Mouse (Mus musculus) embryonic fibroblast, embryonic 13.5 days (primary cell): ENCODE data around the gene Mrm2. TPM values are rescaled to one million over a fixed set of nuclear protein-coding genes. Genes with fewer than 3 reads are reported as not detected.
A peak's percentile ranks its signal among the peaks of the same experiment; 100 is the strongest.

ENCODE experiments used
- H3K27ac ChIP-seq: 2 replicates; pipeline ENCODE4 v1.5.1; 2012; ENCODE audit warnings: low read length, control low read depth, inconsistent platforms; ENCODE audit not compliant: insufficient read depth
- H3K4me1 ChIP-seq: 2 replicates; pipeline ENCODE4 v1.6.1; 2011; ENCODE audit warnings: low read length; ENCODE audit not compliant: control insufficient read depth, insufficient read depth
- H3K4me3 ChIP-seq: 2 replicates; pipeline ENCODE4 v1.5.1; 2011; ENCODE audit warnings: mild to moderate bottlenecking, control low read depth, low read length; ENCODE audit not compliant: insufficient read depth
- CTCF ChIP-seq: IDR thresholded peaks from 2 replicates; pipeline ENCODE4 v1.5.1; 2011; ENCODE audit warnings: mild to moderate bottlenecking, control low read depth, low read length, moderate library complexity, borderline replicate concordance; ENCODE audit not compliant: insufficient read depth
- POLR2A ChIP-seq: IDR thresholded peaks from 2 replicates; pipeline ENCODE4 v1.6.1; 2011; ENCODE audit warnings: low read depth, mild to moderate bottlenecking, control low read depth, low read length, moderate library complexity
- polyA plus RNA-seq: library from polyadenylated mRNA; stranded (reverse); fragments of >200 nt; gene quantifications from 2 replicates; pipeline ENCODE4 v1.2.4, GENCODE M21; 2011; ENCODE audit warnings: low read depth; ENCODE audit not compliant: missing spikeins, insufficient read length

Mrm2 gene
- polyA plus RNA-seq, result 5.1 and 8.3 TPM in 2 replicates

DNA sequence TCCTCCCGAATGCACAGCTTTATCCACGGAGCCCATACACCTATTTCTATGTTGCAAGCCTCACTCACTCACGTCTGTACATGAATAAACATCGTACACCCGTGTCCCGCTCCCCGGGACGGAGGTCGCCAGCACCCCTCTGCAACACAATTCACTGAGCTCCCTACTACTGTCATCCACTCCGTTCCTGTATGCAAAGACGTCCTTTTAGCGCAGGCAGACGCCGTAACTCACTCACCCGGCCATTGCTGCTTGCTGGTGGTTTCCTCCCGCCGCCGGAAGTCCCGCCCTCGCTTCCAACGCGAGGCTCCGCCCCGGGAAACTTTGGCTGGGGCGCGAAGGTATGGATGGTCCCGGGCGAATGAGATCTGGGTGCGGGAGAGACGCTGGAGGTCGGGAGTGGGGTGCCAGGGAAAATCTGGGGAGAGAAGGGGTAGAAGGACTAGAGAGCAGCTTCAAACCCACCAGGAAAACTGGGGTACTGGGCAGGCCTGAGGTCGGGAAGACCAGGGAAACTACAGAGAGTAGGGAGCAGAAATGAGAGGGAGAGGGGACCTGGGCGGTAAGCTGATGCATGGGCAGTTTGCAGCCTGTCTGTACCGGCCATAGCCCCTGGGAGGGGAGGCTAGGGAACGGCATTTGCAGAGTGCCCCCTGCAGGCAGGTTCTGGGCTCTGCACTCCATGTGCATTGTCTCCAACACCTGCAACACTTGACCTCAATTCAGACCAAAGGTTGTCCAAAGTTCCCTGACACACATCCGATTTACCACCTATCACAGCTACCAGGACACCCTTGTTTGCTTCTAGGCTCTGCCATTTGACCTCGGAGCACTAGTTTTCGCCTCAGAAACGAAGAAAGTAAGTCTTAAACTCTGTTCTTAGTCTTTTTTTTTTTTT is at the start of gene Mrm2:
TSS of gene Mrm2 (minus strand) at position 284 of the 898 bp plus-strand sequence.
- Histone ChIP-seq H3K4me1 (0 out of 2 replicates have a peak, but pooled peaks cover 2% of the 10 kb centered on the region), H3K4me3 (peak within 1 kb of the TSS; percentile 68), H3K27ac (peak within 1 kb of the TSS; percentile 19; the same call in 1 of the 2 replicates)
- TF ChIP-seq CTCF (peak; percentile 75), POLR2A (peak; percentile 94)

DNA sequence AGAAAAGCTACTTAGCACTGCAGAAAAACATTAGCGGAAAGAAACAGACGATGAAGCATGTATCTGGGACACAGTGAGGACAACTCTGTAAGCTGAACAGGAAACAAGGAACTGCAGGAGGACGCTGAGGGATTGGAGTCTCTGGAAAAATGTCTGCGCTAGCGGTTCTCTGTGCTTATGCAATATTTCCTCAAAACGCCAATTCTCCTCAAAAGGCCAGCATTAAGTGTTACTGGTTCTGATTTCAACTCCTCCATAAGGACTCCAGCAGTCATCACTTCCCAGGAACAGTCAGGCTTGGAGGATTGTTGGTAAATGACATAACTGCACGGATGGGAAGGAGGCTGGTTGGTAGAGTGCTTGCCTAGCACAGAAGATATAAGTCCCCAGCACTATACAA is 49.5 kb upstream of the Mrm2 start:
- TF ChIP-seq CTCF, result no peak
- TF ChIP-seq POLR2A, result no peak
- Histone ChIP-seq H3K4me3 (no peak overlapping the region), H3K4me1 (peaks cover 10% of the 10 kb centered on the region; the same call in 1 of the 2 replicates), H3K27ac (no peak overlapping the region)

DNA sequence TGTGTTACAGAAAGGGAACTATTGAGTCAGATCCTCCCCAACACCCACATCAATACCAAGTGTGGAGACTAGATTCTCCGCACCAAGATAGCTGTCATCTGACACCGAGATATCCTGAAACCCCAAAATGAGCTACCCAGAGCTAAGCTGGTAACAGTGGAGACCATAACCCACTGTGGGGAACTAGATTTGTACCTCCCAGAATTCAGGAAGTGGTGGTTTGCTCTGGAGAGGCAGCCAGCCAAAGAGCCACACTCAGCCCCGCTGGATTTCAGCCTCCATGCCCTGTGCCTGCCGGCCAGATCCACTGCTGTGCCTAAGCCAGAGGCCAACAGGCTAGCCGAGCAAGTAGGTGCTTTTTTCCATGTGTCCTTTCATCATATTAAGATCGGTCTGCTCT is 47.6 kb upstream of the Mrm2 start:
- peaks cover 10% of the 10 kb centered on the region; the same call in 1 of the 2 replicates for H3K4me1 ChIP-seq
- H3K27ac ChIP-seq, result peak overlapping the region; percentile 11
- no peak overlapping the region for H3K4me3 ChIP-seq
- TF ChIP-seq POLR2A (no peak), CTCF (no peak)

DNA sequence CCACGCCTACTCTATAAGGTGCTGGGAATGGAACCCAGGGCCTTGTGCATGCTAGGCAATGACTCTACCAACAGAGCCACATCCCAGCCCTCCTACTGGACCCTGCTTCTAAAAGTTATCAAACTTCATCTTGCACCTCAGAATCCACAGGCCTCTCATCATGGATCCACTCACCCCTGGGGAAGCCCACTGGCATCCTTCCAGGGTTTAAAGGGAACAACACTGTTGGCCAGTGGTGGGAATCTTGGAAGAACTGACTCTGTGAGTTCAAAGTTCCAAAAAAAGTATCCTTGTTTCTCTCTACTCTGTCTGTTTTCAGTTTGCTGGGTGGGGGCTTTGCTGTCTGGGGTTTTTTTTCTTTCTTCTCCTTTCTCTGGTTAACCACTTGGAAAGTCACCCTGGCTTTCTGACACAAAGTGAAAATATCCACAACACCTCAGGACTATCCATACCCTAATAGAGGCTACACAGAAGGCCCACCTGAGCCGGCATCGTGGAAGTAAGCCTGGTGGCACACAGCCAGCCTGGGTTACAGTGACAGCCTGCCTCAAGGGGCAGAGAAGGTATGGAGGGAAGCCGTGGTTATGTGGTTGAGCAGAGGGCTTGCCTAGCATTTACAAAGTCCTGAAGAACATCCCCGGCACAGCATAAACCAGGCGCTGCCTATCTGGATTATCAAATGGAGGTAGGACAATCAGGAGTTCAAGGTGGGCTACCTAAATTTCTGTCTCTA is 46.6 kb upstream of the Mrm2 start:
- H3K4me3 ChIP-seq, result no peak overlapping the region
- H3K27ac ChIP-seq, result no peak overlapping the region
- H3K4me1 ChIP-seq, result peaks cover 7% of the 10 kb centered on the region; the same call in 1 of the 2 replicates
- TF ChIP-seq CTCF (no peak), POLR2A (no peak)

GRCm38 (mm10) chr5:140375249-140375829 is 43.6 kb upstream of the Mrm2 start:
- peaks cover 8% of the 10 kb centered on the region; the same call in 1 of the 2 replicates for H3K4me1 ChIP-seq
- no peak overlapping the region for H3K27ac ChIP-seq
- TF ChIP-seq POLR2A, result no peak
- TF ChIP-seq CTCF, result no peak
- H3K4me3 ChIP-seq, result no peak overlapping the region

- H3K4me3 ChIP-seq, result no peak overlapping the region
- peaks cover 3% of the 10 kb centered on the region; the same call in 1 of the 2 replicates for H3K4me1 ChIP-seq
- TF ChIP-seq CTCF (no peak), POLR2A (no peak)
- H3K27ac ChIP-seq, result no peak overlapping the region
Measured at GRCm38 (mm10) chr5:140374226-140374625, 42.5 kb upstream of the Mrm2 start.

DNA sequence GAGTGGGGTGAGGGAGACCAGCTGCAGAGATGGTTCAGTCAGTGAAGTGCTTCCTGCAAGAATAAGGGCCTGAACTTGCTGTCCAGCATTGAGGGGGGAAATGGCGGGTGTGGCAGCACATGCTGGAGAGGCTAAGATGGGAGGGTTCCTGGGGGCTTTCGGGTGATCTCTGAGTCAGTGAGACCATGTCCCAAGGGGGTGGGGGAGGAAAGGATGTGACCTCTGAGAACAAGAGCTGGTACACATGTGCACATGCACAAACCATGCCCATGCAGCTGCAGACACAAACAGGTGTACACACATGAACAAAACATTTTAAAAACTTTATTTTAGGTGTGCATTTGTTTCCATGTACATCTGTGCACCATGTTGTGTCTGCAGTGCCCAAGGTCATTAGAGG is 42.0 kb upstream of the Mrm2 start:
- TF ChIP-seq CTCF (no peak), POLR2A (no peak)
- no peak overlapping the region for H3K4me3 ChIP-seq
- no peak overlapping the region for H3K27ac ChIP-seq
- 0 out of 2 replicates have a peak, but pooled peaks cover 2% of the 10 kb centered on the region for H3K4me1 ChIP-seq

DNA sequence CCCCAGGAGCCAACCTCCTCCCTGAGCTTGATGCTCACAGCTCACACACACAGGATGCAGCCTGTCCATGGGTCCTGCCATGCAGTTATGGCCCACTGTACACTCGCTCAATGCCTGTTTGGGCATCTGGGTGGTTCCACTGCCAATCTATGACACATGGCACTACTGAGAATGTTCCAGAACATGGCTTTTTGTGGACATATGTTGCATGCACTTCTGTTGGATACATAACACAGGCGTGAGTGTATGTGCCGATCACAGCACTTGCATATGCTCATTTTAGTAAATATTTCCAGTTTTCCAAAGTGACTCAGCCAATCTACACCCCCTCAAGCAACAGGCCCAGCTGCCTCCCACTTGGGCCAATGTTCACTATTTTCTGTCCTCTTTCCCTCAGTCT is 40.0 kb upstream of the Mrm2 start:
- 0 out of 2 replicates have a peak, but pooled peaks cover 2% of the 10 kb centered on the region for H3K4me1 ChIP-seq
- H3K27ac ChIP-seq, result no peak overlapping the region
- H3K4me3 ChIP-seq, result no peak overlapping the region
- TF ChIP-seq CTCF, result no peak
- no peak for TF ChIP-seq POLR2A
